Mouse (Mus musculus) megakaryocyte, embryonic 14.5 days (primary cell): ENCODE results near the gene Zfp423. TPM values are rescaled to one million over a fixed set of nuclear protein-coding genes. Genes with fewer than 3 reads are reported as not detected.

ENCODE experiments used
- H3K27me3 ChIP-seq: replicated peaks from 2 replicates; pipeline ENCODE3; 2012; ENCODE audit warnings: inconsistent platforms
- H3K36me3 ChIP-seq: replicated peaks from 2 replicates; pipeline ENCODE3; 2012; ENCODE audit warnings: low read length, inconsistent platforms, mixed read lengths
- H3K4me1 ChIP-seq: 2 replicates; pipeline ENCODE4 v1.6.1; 2012; ENCODE audit warnings: inconsistent platforms
- H3K4me3 ChIP-seq: replicated peaks from 2 replicates; pipeline ENCODE3; 2012; ENCODE audit warnings: moderate library complexity, mild to moderate bottlenecking, inconsistent platforms
- H3K9me3 ChIP-seq: 2 replicates; pipeline ENCODE4 v1.6.1; 2012; ENCODE audit warnings: inconsistent platforms
- FLI1 ChIP-seq: IDR thresholded peaks from 2 replicates; pipeline ENCODE4 v1.6.1; 2012; ENCODE audit warnings: low read length, inconsistent platforms, mixed read lengths
- GATA1 ChIP-seq: IDR thresholded peaks from 3 replicates; pipeline ENCODE4 v1.6.1; 2012; ENCODE audit warnings: mixed read lengths, low read length, inconsistent platforms, borderline replicate concordance
- polyA plus RNA-seq: library from polyadenylated mRNA; stranded (reverse); fragments of >175 nt; gene quantifications from 2 replicates; pipeline ENCODE4 v1.2.3, GENCODE M21; 2012; ENCODE audit warnings: low replicate concordance; ENCODE audit not compliant: insufficient read depth

Zfp423 gene
- polyA plus RNA-seq, 1 experiment = not detected

GRCm38 (mm10) chr8:87620225-87620624 lies 339.2 kb downstream of the Zfp423 start:
- Histone ChIP-seq H3K4me3 (no peak overlapping the region), H3K4me1 (peaks cover 7% of the 10 kb centered on the region; the same call in 1 of the 2 replicates), H3K9me3 (peaks cover 12% of the 10 kb centered on the region), H3K36me3 (no peaks in the 10 kb centered on the region), H3K27me3 (peaks cover 19% of the 10 kb centered on the region)
- TF ChIP-seq GATA1 (no peak), FLI1 (no peak)

GRCm38 (mm10) chr8:87619529-87619928 lies 339.9 kb downstream of the Zfp423 start:
- TF ChIP-seq GATA1 (no peak), FLI1 (no peak)
- Histone ChIP-seq H3K4me3 (no peak overlapping the region), H3K36me3 (no peaks in the 10 kb centered on the region), H3K27me3 (peaks cover 19% of the 10 kb centered on the region), H3K9me3 (peaks cover 19% of the 10 kb centered on the region), H3K4me1 (peaks cover 7% of the 10 kb centered on the region; the same call in 1 of the 2 replicates)

- Histone ChIP-seq H3K4me1 (peaks cover 7% of the 10 kb centered on the region; the same call in 1 of the 2 replicates), H3K9me3 (peaks cover 19% of the 10 kb centered on the region)
Measured at GRCm38 (mm10) chr8:87619118-87619517, 340.3 kb downstream of the Zfp423 start.

GRCm38 (mm10) chr8:87613701-87614100 lies 345.7 kb downstream of the Zfp423 start:
- Histone ChIP-seq H3K27me3 (peaks cover 9% of the 10 kb centered on the region), H3K9me3 (peaks cover 19% of the 10 kb centered on the region)
- TF ChIP-seq FLI1 = no peak
- TF ChIP-seq GATA1 = no peak

More at GRCm38 (mm10) chr8:87619118-87619517, 340.3 kb downstream of the Zfp423 start:
- no peak for TF ChIP-seq FLI1
- TF ChIP-seq GATA1 = no peak
- H3K4me3 ChIP-seq = no peak overlapping the region
- H3K27me3 ChIP-seq = peaks cover 19% of the 10 kb centered on the region
- no peaks in the 10 kb centered on the region for H3K36me3 ChIP-seq

More at GRCm38 (mm10) chr8:87613701-87614100, 345.7 kb downstream of the Zfp423 start:
- H3K4me3 ChIP-seq = no peak overlapping the region
- H3K36me3 ChIP-seq = no peaks in the 10 kb centered on the region
- H3K4me1 ChIP-seq = 0 out of 2 replicates have a peak, but pooled peaks cover 3% of the 10 kb centered on the region

Other genes with a start within 250 kb of the Zfp423 start
- gene Cnep1r1, start 159.2 kb upstream of the Zfp423 start, polyA plus RNA-seq = 12.7 TPM in 1 of 2 replicates, not detected in the other
- 1.0 and 2.9 TPM in 2 replicates for gene Heatr3, start 178.3 kb upstream of the Zfp423 start, polyA plus RNA-seq
- gene Tent4b, start 239.6 kb upstream of the Zfp423 start, polyA plus RNA-seq = 3.2 and 5.4 TPM in 2 replicates